Mouse (Mus musculus) spleen, adult 2 months (tissue): ENCODE measurements around the gene Gm20388. TPM values are rescaled to one million over a fixed set of nuclear protein-coding genes. Genes with fewer than 3 reads are reported as not detected.
A peak's percentile ranks its signal among the peaks of the same experiment; 100 is the strongest.

Experiments used
- DNase-seq, 2 experiments: peaks; one replicate each; pipeline versions ENCODE4 v3.0.0 to v3.0.0-alpha.2; 2012 to 2021; ENCODE audit warnings: low spot score in 2 of 2, low read depth in 1 of 2
- H3K27ac ChIP-seq: fragments of 200-500 bp; 2 replicates; pipeline ENCODE4 v1.5.1; 2012; ENCODE audit warnings: low read length, inconsistent platforms; ENCODE audit not compliant: insufficient read depth
- H3K27me3 ChIP-seq: fragments of 200-500 bp; 2 replicates; pipeline ENCODE4 v1.6.1; 2012; ENCODE audit warnings: mild to moderate bottlenecking, moderate library complexity, low read length, inconsistent platforms; ENCODE audit not compliant: control insufficient read depth, insufficient read depth
- H3K36me3 ChIP-seq: fragments of 200-500 bp; 2 replicates; pipeline ENCODE4 v1.6.1; 2012; ENCODE audit warnings: mild to moderate bottlenecking, low read length, inconsistent platforms; ENCODE audit not compliant: control insufficient read depth, insufficient read depth
- H3K4me1 ChIP-seq: fragments of 200-500 bp; 2 replicates; pipeline ENCODE4 v1.6.1; 2011; ENCODE audit warnings: inconsistent platforms; ENCODE audit not compliant: control insufficient read depth, insufficient read depth, insufficient read length
- H3K4me3 ChIP-seq: fragments of 200-500 bp; 2 replicates; pipeline ENCODE4 v1.5.1; 2011; ENCODE audit warnings: mild to moderate bottlenecking, inconsistent platforms; ENCODE audit not compliant: insufficient read depth, insufficient read length; ENCODE audit errors: extremely low read depth
- CTCF ChIP-seq: fragments of 200-500 bp; IDR thresholded peaks from 2 replicates; pipeline ENCODE4 v1.5.1; 2011; ENCODE audit warnings: mild to moderate bottlenecking, inconsistent platforms; ENCODE audit not compliant: insufficient read depth, insufficient read length, insufficient replicate concordance; ENCODE audit errors: extremely low read depth
- POLR2A ChIP-seq: fragments of 200-500 bp; IDR thresholded peaks from 2 replicates; pipeline ENCODE4 v1.6.1; 2011; ENCODE audit warnings: low read depth, low read length, inconsistent platforms
- WGBS: fragments of 180-500 bp; shearing (Covaris S2); methylation state at CpG from one replicate; pipeline ENCODE4 v1.1.7; 2018; 5-methylcytosine and 5-hydroxymethylcytosine counted together
- polyA plus RNA-seq: library from polyadenylated mRNA; depleted of rRNA; stranded (reverse); fragments of >200 nt; gene quantifications from 2 replicates; pipeline ENCODE4 v1.2.3, GENCODE M21; 2012

Gene Gm20388
- polyA plus RNA-seq, 1 experiment: 26.1 TPM

- WGBS: 76% methylated on average over 9 of the region's 9 CpGs
- Histone ChIP-seq H3K4me3 (no peak overlapping the region), H3K27me3 (no peaks in the 10 kb centered on the region), H3K27ac (no peak overlapping the region), H3K36me3 (peaks cover 57% of the 10 kb centered on the region), H3K4me1 (no peaks in the 10 kb centered on the region)
- TF ChIP-seq POLR2A (no peak), CTCF (no peak)
- DNase-seq: no peak
Observed at GRCm38 (mm10) chr8:122405146-122405805, 2494.6 kb downstream of the Gm20388 start.

- H3K27me3 ChIP-seq: no peaks in the 10 kb centered on the region
- H3K36me3 ChIP-seq: peaks cover 55% of the 10 kb centered on the region
- no peaks in the 10 kb centered on the region for H3K4me1 ChIP-seq
- TF ChIP-seq POLR2A: no peak
- no peak for TF ChIP-seq CTCF
- H3K4me3 ChIP-seq: no peak overlapping the region
- 92% methylated on average over 7 of the region's 7 CpGs for WGBS
- no peak for DNase-seq
- 0 out of 2 replicates have a peak overlapping the region, but pooled peaks have one; percentile 10 for H3K27ac ChIP-seq
Observed at GRCm38 (mm10) chr8:122407678-122408077, 2497.0 kb downstream of the Gm20388 start.

GRCm38 (mm10) chr8:122414311-122414710 is 2503.7 kb downstream of the Gm20388 start:
- WGBS: 96% methylated on average over 9 of the region's 9 CpGs

DNA sequence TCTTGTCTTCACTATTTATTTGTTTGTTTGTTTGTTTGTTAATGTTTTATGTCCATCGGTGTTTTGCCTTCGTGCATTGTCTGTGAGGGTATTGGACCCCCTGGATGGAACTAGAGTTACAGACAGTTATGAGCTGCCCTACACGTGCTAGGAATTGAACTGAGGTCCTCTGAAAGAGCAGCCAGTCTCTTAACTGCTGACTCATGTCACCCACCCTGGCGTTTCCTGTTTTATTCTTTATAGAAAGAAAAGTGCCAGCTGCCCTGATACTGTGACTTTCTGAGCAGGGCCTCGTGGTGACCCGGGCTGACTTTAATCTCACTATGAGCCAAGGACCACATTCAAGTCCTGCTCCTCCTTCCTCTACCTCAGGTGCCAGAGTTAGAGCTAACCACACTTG is 2504.9 kb downstream of the Gm20388 start:
- Histone ChIP-seq H3K4me1 (no peaks in the 10 kb centered on the region), H3K4me3 (no peak overlapping the region), H3K27me3 (no peaks in the 10 kb centered on the region), H3K27ac (no peak overlapping the region), H3K36me3 (peaks cover 33% of the 10 kb centered on the region)
- DNase-seq: no peak
- WGBS: 34% methylated on average over 6 of the region's 6 CpGs
- TF ChIP-seq POLR2A (no peak), CTCF (no peak)

More at GRCm38 (mm10) chr8:122414311-122414710, 2503.7 kb downstream of the Gm20388 start:
- TF ChIP-seq POLR2A (no peak), CTCF (no peak)
- Histone ChIP-seq H3K36me3 (peaks cover 42% of the 10 kb centered on the region), H3K27ac (no peak overlapping the region), H3K4me3 (no peak overlapping the region), H3K4me1 (no peaks in the 10 kb centered on the region), H3K27me3 (no peaks in the 10 kb centered on the region)
- DNase-seq: no peak

GRCm38 (mm10) chr8:122419881-122420555 is 2509.4 kb downstream of the Gm20388 start:
- no peak overlapping the region for H3K4me3 ChIP-seq
- TF ChIP-seq CTCF (no peak), POLR2A (no peak)
- peaks cover 27% of the 10 kb centered on the region for H3K36me3 ChIP-seq
- WGBS: 79% methylated on average over 9 of the region's 9 CpGs
- no peaks in the 10 kb centered on the region for H3K4me1 ChIP-seq
- no peak for DNase-seq
- no peaks in the 10 kb centered on the region for H3K27me3 ChIP-seq
- 0 out of 2 replicates have a peak overlapping the region, but pooled peaks have one; percentile 2 for H3K27ac ChIP-seq

DNA sequence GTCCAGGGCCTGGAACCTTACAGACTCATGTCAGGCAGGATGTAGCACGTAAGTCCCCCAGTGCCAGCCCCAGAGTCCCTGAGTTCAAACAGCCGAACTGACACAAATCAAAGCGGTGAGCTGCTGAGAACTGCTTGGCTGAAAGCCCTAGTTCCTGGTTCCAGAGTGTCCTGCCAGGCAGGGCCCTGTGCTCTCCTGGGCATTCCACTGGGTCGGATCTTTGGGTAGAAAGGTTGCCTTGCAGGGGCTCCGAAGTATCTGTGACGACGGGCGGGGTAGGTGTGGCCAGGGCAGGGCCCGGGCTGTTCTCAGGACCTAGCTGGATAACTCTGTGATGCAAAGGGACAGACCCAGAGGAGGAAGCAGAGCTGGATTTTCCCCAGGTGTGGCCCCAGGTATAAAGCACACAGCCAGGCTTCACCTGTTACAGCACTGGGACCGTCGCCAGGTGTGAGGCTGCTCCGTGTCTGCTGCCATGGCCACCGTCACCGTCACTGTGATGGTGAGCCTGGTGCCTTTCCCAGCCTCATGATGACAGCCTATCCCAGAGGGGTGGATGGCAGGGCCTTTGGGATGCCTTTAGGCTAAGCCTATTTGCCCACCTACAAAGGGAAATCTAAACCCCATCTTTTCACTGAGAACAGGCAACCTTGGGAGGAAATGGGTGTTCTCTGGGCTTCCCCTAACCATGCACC is 2510.9 kb downstream of the Gm20388 start, which contains the start of gene Il17c:
Il17c (plus strand) TSS at position 645 of the 695 bp plus-strand sequence.
- H3K4me3 ChIP-seq: no peak within 1 kb of the TSS
- 89% methylated on average over 14 of the region's 14 CpGs for WGBS
- H3K4me1 ChIP-seq: no peaks in the 10 kb centered on the region
- H3K36me3 ChIP-seq: peaks cover 32% of the 10 kb centered on the region
- no peak for TF ChIP-seq CTCF
- no peak for TF ChIP-seq POLR2A
- H3K27me3 ChIP-seq: no peaks in the 10 kb centered on the region
- no peak within 1 kb of the TSS for H3K27ac ChIP-seq
- DNase-seq: peak in 1 of 2 experiments; percentile 3
